Mouse (Mus musculus): ENCODE results near the gene Ldb2.
A peak's percentile ranks its signal among the peaks of the same experiment; 100 is the strongest.

The Ldb2 gene

GRCm38 (mm10) chr5:44643079-44643478 lies 156.4 kb downstream of the Ldb2 start:
- no peak for DNase-seq (ENCODE audit: low spot score)

GRCm38 (mm10) chr5:44641060-44641459 lies 158.4 kb downstream of the Ldb2 start:
- DNase-seq (ENCODE audit: low spot score): no peak

- no peak for DNase-seq (ENCODE audit: low spot score)
These were observed 163.9 kb downstream of the Ldb2 start for GRCm38 (mm10) chr5:44635546-44635945.

GRCm38 (mm10) chr5:44629034-44629625 lies 170.3 kb downstream of the Ldb2 start:
- no peak for DNase-seq (ENCODE audit: low spot score)

- no peak for DNase-seq (ENCODE audit: low spot score)
These were observed 172.0 kb downstream of the Ldb2 start for GRCm38 (mm10) chr5:44627487-44627886.

GRCm38 (mm10) chr5:44626885-44627284 lies 172.6 kb downstream of the Ldb2 start:
- no peak for DNase-seq (ENCODE audit: low spot score)

GRCm38 (mm10) chr5:44626114-44626513 lies 173.4 kb downstream of the Ldb2 start:
- DNase-seq (ENCODE audit: low spot score): peak; percentile 47

- no peak for DNase-seq (ENCODE audit: low spot score)
These were observed 183.8 kb downstream of the Ldb2 start for GRCm38 (mm10) chr5:44615677-44616076.

GRCm38 (mm10) chr5:44608901-44609300 lies 190.6 kb downstream of the Ldb2 start:
- peak; percentile 49 for DNase-seq (ENCODE audit: low spot score)

- DNase-seq (ENCODE audit: low spot score): no peak
These were observed 198.1 kb downstream of the Ldb2 start for GRCm38 (mm10) chr5:44601340-44601739.

- DNase-seq (ENCODE audit: low spot score): peak; percentile 75
These were observed 205.8 kb downstream of the Ldb2 start for GRCm38 (mm10) chr5:44593522-44594218.

GRCm38 (mm10) chr5:44590750-44591149 lies 208.7 kb downstream of the Ldb2 start:
- no peak for DNase-seq (ENCODE audit: low spot score)

- no peak for DNase-seq (ENCODE audit: low spot score)
These were observed 210.2 kb downstream of the Ldb2 start for GRCm38 (mm10) chr5:44589318-44589717.

- DNase-seq (ENCODE audit: low spot score): no peak
These were observed 212.9 kb downstream of the Ldb2 start for GRCm38 (mm10) chr5:44586571-44586970.

GRCm38 (mm10) chr5:44579899-44580459 lies 219.5 kb downstream of the Ldb2 start:
- DNase-seq (ENCODE audit: low spot score): no peak

- no peak for DNase-seq (ENCODE audit: low spot score)
These were observed 222.7 kb downstream of the Ldb2 start for GRCm38 (mm10) chr5:44576682-44577349.

GRCm38 (mm10) chr5:44574681-44575080 lies 224.8 kb downstream of the Ldb2 start:
- no peak for DNase-seq (ENCODE audit: low spot score)

GRCm38 (mm10) chr5:44553765-44554352 lies 245.6 kb downstream of the Ldb2 start:
- DNase-seq (ENCODE audit: low spot score): no peak

- DNase-seq (ENCODE audit: low spot score): no peak
These were observed 246.3 kb downstream of the Ldb2 start for GRCm38 (mm10) chr5:44553155-44553554.

- no peak for DNase-seq (ENCODE audit: low spot score)
These were observed 247.4 kb downstream of the Ldb2 start for GRCm38 (mm10) chr5:44552121-44552520.

- DNase-seq (ENCODE audit: low spot score): no peak
These were observed 251.0 kb downstream of the Ldb2 start for GRCm38 (mm10) chr5:44548468-44548867.

- DNase-seq (ENCODE audit: low spot score): no peak
These were observed 255.9 kb downstream of the Ldb2 start for GRCm38 (mm10) chr5:44543472-44544132.

Measured in testis, postnatal 10 days (tissue).